Mouse (Mus musculus) CH12.LX (cell line): ENCODE results near the gene Plgrkt. TPM values are rescaled to one million over a fixed set of nuclear protein-coding genes. Genes with fewer than 3 reads are reported as not detected.

ENCODE experiments used
- DNase-seq: peaks from one replicate; pipeline ENCODE4 v3.0.0-alpha.2; 2013; ENCODE audit errors: extremely low read depth
- H3K27ac ChIP-seq: 2 replicates; pipeline ENCODE4 v1.5.1; 2012; ENCODE audit warnings: low read depth, mild to moderate bottlenecking, control low read depth, moderate library complexity; ENCODE audit not compliant: insufficient read depth
- H3K27me3 ChIP-seq: replicated peaks from 2 replicates; pipeline ENCODE3; 2012; ENCODE audit warnings: inconsistent platforms
- H3K36me3 ChIP-seq, 2 experiments: replicated peaks in 1 of 2; 2 replicates each; pipeline versions ENCODE3 to v1.6.1; 2012; ENCODE audit warnings: inconsistent platforms in 1 of 2, low read length in 1 of 2, mild to moderate bottlenecking in 1 of 2, mixed read lengths in 1 of 2, moderate library complexity in 1 of 2; ENCODE audit not compliant: control insufficient read depth in 1 of 2, insufficient read depth in 1 of 2
- H3K4me1 ChIP-seq, 2 experiments: 2 replicates each; pipeline ENCODE4 v1.6.1; 2012; ENCODE audit warnings: inconsistent platforms in 1 of 2, moderate library complexity in 1 of 2; ENCODE audit not compliant: insufficient read depth in 2 of 2, control insufficient read depth in 1 of 2
- H3K4me2 ChIP-seq: 2 replicates; pipeline ENCODE4 v1.6.1; 2012; ENCODE audit warnings: low read depth, mild to moderate bottlenecking, control low read depth; ENCODE audit not compliant: poor library complexity, insufficient read depth, severe bottlenecking
- H3K4me3 ChIP-seq, 3 experiments: fragments of 150-350 bp in 1 of 3; sonication (generic) in 1 of 3; replicated peaks in 1 of 3; 2 replicates each; pipeline versions ENCODE3 to v1.5.1; 2011 to 2012; ENCODE audit warnings: low read depth in 2 of 3, low read length in 2 of 3, mild to moderate bottlenecking in 2 of 3, moderate library complexity in 2 of 3, control low read depth in 1 of 3, improper control_type of control experiment in 1 of 3, inconsistent platforms in 1 of 3, mixed read lengths in 1 of 3; ENCODE audit not compliant: poor library complexity in 1 of 3
- H3K79me2 ChIP-seq: replicated peaks from 2 replicates; pipeline ENCODE4 v1.6.1; 2012; ENCODE audit warnings: mild to moderate bottlenecking, moderate library complexity; ENCODE audit not compliant: control insufficient read depth, poor library complexity, insufficient read depth, severe bottlenecking; ENCODE audit errors: extremely low read depth
- H3K9ac ChIP-seq: 2 replicates; pipeline ENCODE4 v1.6.1; 2012; ENCODE audit warnings: low read depth, mild to moderate bottlenecking, control low read depth, moderate library complexity; ENCODE audit not compliant: insufficient read depth
- H3K9me3 ChIP-seq: replicated peaks from 2 replicates; pipeline ENCODE3; 2012; ENCODE audit warnings: low read length, inconsistent platforms, mixed read lengths
- CTCF ChIP-seq, 2 experiments: IDR thresholded peaks in 1 of 2; conservative IDR thresholded peaks in 1 of 2; 2 replicates each; pipeline ENCODE4 v1.5.1; 2011 to 2012; ENCODE audit warnings: low read depth in 2 of 2, low read length in 2 of 2, improper control_type of control experiment in 1 of 2, inconsistent platforms in 1 of 2, mild to moderate bottlenecking in 1 of 2, moderate library complexity in 1 of 2
- E2F4 ChIP-seq: IDR thresholded peaks from 2 replicates; pipeline ENCODE4 v1.6.1; 2011; ENCODE audit warnings: low read depth, low read length, improper control_type of control experiment; ENCODE audit not compliant: insufficient replicate concordance
- ELF1 ChIP-seq: IDR thresholded peaks from 2 replicates; pipeline ENCODE4 v1.6.1; 2014; ENCODE audit warnings: low read depth, mild to moderate bottlenecking, inconsistent platforms, low read length, improper control_type of control experiment
- EP300 ChIP-seq: IDR thresholded peaks from 2 replicates; pipeline ENCODE4 v1.6.1; 2011; ENCODE audit warnings: low read length, improper control_type of control experiment
- ETS1 ChIP-seq: conservative IDR thresholded peaks from 2 replicates; pipeline ENCODE4 v1.6.1; 2012; ENCODE audit warnings: low read depth, mild to moderate bottlenecking, inconsistent platforms, low read length, improper control_type of control experiment, moderate library complexity
- JUN ChIP-seq: IDR thresholded peaks from 2 replicates; pipeline ENCODE4 v1.6.1; 2011; ENCODE audit warnings: low read depth, mild to moderate bottlenecking, low read length, improper control_type of control experiment, moderate library complexity; ENCODE audit not compliant: insufficient read depth
- JUND ChIP-seq: conservative IDR thresholded peaks from 2 replicates; pipeline ENCODE4 v1.6.1; 2011; ENCODE audit warnings: low read depth, low read length, improper control_type of control experiment
- MAFK ChIP-seq: IDR thresholded peaks from 2 replicates; pipeline ENCODE4 v1.6.1; 2011; ENCODE audit warnings: low read length, improper control_type of control experiment; ENCODE audit not compliant: insufficient replicate concordance
- MEF2A ChIP-seq: IDR thresholded peaks from 2 replicates; pipeline ENCODE4 v1.6.1; 2014; ENCODE audit warnings: low read depth, mild to moderate bottlenecking, inconsistent platforms, low read length, improper control_type of control experiment, borderline replicate concordance
- MXI1 ChIP-seq: IDR thresholded peaks from 2 replicates; pipeline ENCODE4 v1.6.1; 2011; ENCODE audit warnings: mild to moderate bottlenecking, low read depth, low read length, improper control_type of control experiment
- MYC ChIP-seq: IDR thresholded peaks from 2 replicates; pipeline ENCODE4 v1.6.1; 2011; ENCODE audit warnings: low read depth, mild to moderate bottlenecking, improper control_type of control experiment, low read length
- NELFE ChIP-seq: IDR thresholded peaks from 2 replicates; pipeline ENCODE4 v1.6.1; 2011; ENCODE audit warnings: low read depth, low read length, improper control_type of control experiment
- PAX5 ChIP-seq: IDR thresholded peaks from 2 replicates; pipeline ENCODE4 v1.6.1; 2012; ENCODE audit warnings: low read length, inconsistent platforms, mixed read lengths
- POLR2A ChIP-seq: IDR thresholded peaks from 2 replicates; pipeline ENCODE4 v1.6.1; 2011; ENCODE audit warnings: low read depth, mild to moderate bottlenecking, improper control_type of control experiment, low read length
- POLR2AphosphoS2 ChIP-seq: IDR thresholded peaks from 2 replicates; pipeline ENCODE4 v1.6.1; 2011; ENCODE audit warnings: low read depth, low read length, improper control_type of control experiment
- RCOR1 ChIP-seq: conservative IDR thresholded peaks from 2 replicates; pipeline ENCODE4 v1.6.1; 2012; ENCODE audit warnings: low read depth, mild to moderate bottlenecking, inconsistent platforms, low read length, improper control_type of control experiment
- SMC3 ChIP-seq: IDR thresholded peaks from 2 replicates; pipeline ENCODE4 v1.6.1; 2011; ENCODE audit warnings: low read depth, low read length, improper control_type of control experiment
- TBP ChIP-seq: conservative IDR thresholded peaks from 2 replicates; pipeline ENCODE4 v1.6.1; 2011; ENCODE audit warnings: low read depth, low read length, improper control_type of control experiment
- UBTF ChIP-seq: IDR thresholded peaks from 2 replicates; pipeline ENCODE4 v1.6.1; 2012; ENCODE audit warnings: low read depth, mild to moderate bottlenecking, inconsistent platforms, low read length, improper control_type of control experiment, moderate library complexity
- USF1 ChIP-seq: IDR thresholded peaks from 2 replicates; pipeline ENCODE4 v1.6.1; 2014; ENCODE audit warnings: low read depth, mild to moderate bottlenecking, inconsistent platforms, low read length, improper control_type of control experiment
- USF2 ChIP-seq: conservative IDR thresholded peaks from 2 replicates; pipeline ENCODE4 v1.6.1; 2011; ENCODE audit warnings: low read depth, low read length, improper control_type of control experiment
- dilution Hi-C: fragments of 300-500 bp; cut with MboI; formaldehyde crosslinking; loops from 2 replicates; pipeline ENCODE4 v1.14.3; 2020; ENCODE audit warnings: low sequenced_read_pairs; ENCODE audit not compliant: extremely low pct_unique_long_range_greater_than_20kb, extremely low pct_ligation_motif_present
- in situ Hi-C: fragments of 300-500 bp; cut with MboI; formaldehyde crosslinking; loops from 3 replicates; pipeline ENCODE4 v1.14.3; 2019; ENCODE audit warnings: low sequenced_read_pairs, low pct_ligation_motif_present, low pct_unique_long_range_greater_than_20kb, mixed read lengths
- polyA plus RNA-seq: library from polyadenylated mRNA; unstranded; fragments of >175 nt; gene quantifications from 2 replicates; pipeline ENCODE4 v1.2.1, GENCODE M21; 2012; ENCODE audit warnings: low read depth; ENCODE audit not compliant: insufficient read length
- total RNA-seq, 2 experiments: library from RNA; depleted of rRNA; stranded (reverse); fragments of 300-350 nt in 1 of 2; fragments of >200 nt in 1 of 2; gene quantifications; 2 replicates each; pipeline ENCODE4 v1.2.3; 2012 to 2014

Gene Plgrkt
- total and polyA plus RNA-seq, 3 experiments, result 31.3 to 40.6 (median 33.0) TPM

GRCm38 (mm10) chr19:29390483-29390882, 23.3 kb upstream of the Plgrkt start:
- peak overlapping the region; percentile 55 for H3K4me2 ChIP-seq
- H3K79me2 ChIP-seq, result no peaks in the 10 kb centered on the region
- H3K27me3 ChIP-seq, result no peaks in the 10 kb centered on the region
- peaks cover 9 to 36% of the 10 kb centered on the region in 2 experiments for H3K4me1 ChIP-seq
- dilution Hi-C loops, result no loop called here
- in situ Hi-C loops, result no loop called here
- peaks cover 22 to 27% of the 10 kb centered on the region in 2 experiments for H3K36me3 ChIP-seq
- no peak overlapping the region for H3K4me3 ChIP-seq
- TF ChIP-seq ELF1, result no peak
- no peak for TF ChIP-seq JUND
- TF ChIP-seq USF2, result no peak
- H3K9ac ChIP-seq, result no peak overlapping the region
- DNase-seq, result no peak
- no peaks in the 10 kb centered on the region for H3K9me3 ChIP-seq
- H3K27ac ChIP-seq, result 0 out of 2 replicates have a peak overlapping the region, but pooled peaks have one; percentile 0

GRCm38 (mm10) chr19:29388818-29389217, 21.6 kb upstream of the Plgrkt start:
- Histone ChIP-seq H3K79me2 (no peaks in the 10 kb centered on the region), H3K36me3 (peaks cover 33 to 36% of the 10 kb centered on the region in 2 experiments), H3K27me3 (no peaks in the 10 kb centered on the region), H3K4me1 (peaks cover 17 to 48% of the 10 kb centered on the region in 2 experiments), H3K9me3 (no peaks in the 10 kb centered on the region), H3K4me2 (no peak overlapping the region), H3K27ac (no peak overlapping the region), H3K9ac (no peak overlapping the region), H3K4me3 (no peak overlapping the region)
- in situ Hi-C loops, result no loop called here
- TF ChIP-seq JUN, result no peak
- TF ChIP-seq CTCF (conservative IDR thresholded peaks at IDR 0.05 in 1 of 2, IDR thresholded peaks at IDR 0.05 in 1 of 2; ENCODE audit: low read depth in 2 of 2, low read length in 2 of 2), result peak in 1 of 2 experiments; percentile 24; a peak in 2 of 4 replicates
- TF ChIP-seq RCOR1, result no peak
- peak; percentile 23; the same call in 1 of the 2 replicates for TF ChIP-seq SMC3
- TF ChIP-seq POLR2AphosphoS2, result no peak
- dilution Hi-C loops, result no loop called here
- no peak for DNase-seq

GRCm38 (mm10) chr19:29385822-29386221, 18.6 kb upstream of the Plgrkt start:
- TF ChIP-seq E2F4, result no peak
- TF ChIP-seq ETS1, result no peak
- no peak for TF ChIP-seq MXI1
- TF ChIP-seq MAFK, result no peak
- no peak for TF ChIP-seq USF1
- no peak for TF ChIP-seq JUND
- no peak for TF ChIP-seq MEF2A
- TF ChIP-seq POLR2A, result no peak
- no peak for TF ChIP-seq EP300
- no peak for TF ChIP-seq ELF1
- TF ChIP-seq SMC3, result no peak
- no peak for TF ChIP-seq MYC
- no peak for TF ChIP-seq PAX5
- TF ChIP-seq UBTF, result no peak
- TF ChIP-seq USF2, result no peak
- no peak for TF ChIP-seq NELFE
- no peak for TF ChIP-seq TBP

More at GRCm38 (mm10) chr19:29385822-29386221, 18.6 kb upstream of the Plgrkt start:
- DNase-seq, result no peak
- H3K4me2 ChIP-seq, result no peak overlapping the region
- H3K27me3 ChIP-seq, result no peaks in the 10 kb centered on the region
- dilution Hi-C loops, result no loop called here
- peak overlapping the region; percentile 95 for H3K27ac ChIP-seq
- peaks cover 26 to 64% of the 10 kb centered on the region in 2 experiments for H3K4me1 ChIP-seq
- no peaks in the 10 kb centered on the region for H3K79me2 ChIP-seq
- no peaks in the 10 kb centered on the region for H3K9me3 ChIP-seq
- H3K9ac ChIP-seq, result no peak overlapping the region
- in situ Hi-C loops, result no loop called here
- no peak overlapping the region for H3K4me3 ChIP-seq
- H3K36me3 ChIP-seq, result peaks cover 52 to 61% of the 10 kb centered on the region in 2 experiments
